Mouse (Mus musculus): ENCODE measurements around the gene Atf7. TPM values are rescaled to one million over a fixed set of nuclear protein-coding genes. Genes with fewer than 3 reads are reported as not detected.
A peak's percentile ranks its signal among the peaks of the same experiment; 100 is the strongest.

The Atf7 gene
- total and polyA plus RNA-seq, 2 experiments: 10.1 to 41.1 TPM

- WGBS: 61% methylated on average over 2 of the region's 2 CpGs
- peaks cover 14% of the 10 kb centered on the region; the same call in 1 of the 2 replicates for H3K79me2 ChIP-seq (ENCODE audit: control insufficient read depth, insufficient read depth, low read length)
- peak; percentile 92 for DNase-seq (ENCODE audit: extremely low read depth, low read depth, low spot score)
Measured at GRCm38 (mm10) chr15:102578351-102578750, 46.9 kb downstream of the Atf7 start.

GRCm38 (mm10) chr15:102576972-102577371, 48.3 kb downstream of the Atf7 start:
- H3K9ac ChIP-seq (ENCODE audit: low read depth, low read length): no peak overlapping the region
- peaks cover 11% of the 10 kb centered on the region; the same call in 1 of the 2 replicates for H3K79me2 ChIP-seq (ENCODE audit: control insufficient read depth, insufficient read depth, low read length)
- 94% methylated on average over 1 of the region's 1 CpGs for WGBS
- TF ChIP-seq CTCF (IDR thresholded peaks at IDR 0.05; ENCODE audit: low read depth, low read length): no peak
- no peak for TF ChIP-seq POLR2A (IDR thresholded peaks at IDR 0.05; ENCODE audit: extremely low read depth, insufficient read depth, low read length)
- peaks cover 3% of the 10 kb centered on the region; the same call in 1 of the 2 replicates for H3K36me3 ChIP-seq (ENCODE audit: control insufficient read depth, insufficient read depth, low read length)
- H3K4me1 ChIP-seq (ENCODE audit: control insufficient read depth, insufficient read depth, low read length): peaks cover 2% of the 10 kb centered on the region; the same call in 1 of the 2 replicates
- no peaks in the 10 kb centered on the region for H3K27me3 ChIP-seq (ENCODE audit: control insufficient read depth, insufficient read depth, low read length)
- no peak for DNase-seq (ENCODE audit: extremely low read depth, low read depth, low spot score)
- H3K27ac ChIP-seq (replicated peaks; ENCODE audit: insufficient read depth, low read depth, low read length): no peak overlapping the region
- no peak overlapping the region for H3K4me3 ChIP-seq (ENCODE audit: insufficient read depth, low read depth, low read length)

More at GRCm38 (mm10) chr15:102578351-102578750, 46.9 kb downstream of the Atf7 start:
- Histone ChIP-seq H3K27ac (replicated peaks; ENCODE audit: insufficient read depth, low read depth, low read length) (no peak overlapping the region), H3K36me3 (ENCODE audit: control insufficient read depth, insufficient read depth, low read length) (peaks cover 3% of the 10 kb centered on the region; the same call in 1 of the 2 replicates), H3K27me3 (ENCODE audit: control insufficient read depth, insufficient read depth, low read length) (no peaks in the 10 kb centered on the region), H3K9ac (ENCODE audit: low read depth, low read length) (no peak overlapping the region), H3K4me3 (ENCODE audit: insufficient read depth, low read depth, low read length) (no peak overlapping the region), H3K4me1 (ENCODE audit: control insufficient read depth, insufficient read depth, low read length) (peaks cover 2% of the 10 kb centered on the region; the same call in 1 of the 2 replicates)
- TF ChIP-seq CTCF (IDR thresholded peaks at IDR 0.05; ENCODE audit: low read depth, low read length): no peak
- TF ChIP-seq POLR2A (IDR thresholded peaks at IDR 0.05; ENCODE audit: extremely low read depth, insufficient read depth, low read length): no peak

- 83% methylated on average over 3 of the region's 3 CpGs for WGBS
Measured at GRCm38 (mm10) chr15:102572081-102572480, 53.2 kb downstream of the Atf7 start.

GRCm38 (mm10) chr15:102567849-102568248, 57.4 kb downstream of the Atf7 start:
- peaks cover 18% of the 10 kb centered on the region for H3K4me1 ChIP-seq (ENCODE audit: control insufficient read depth, insufficient read depth, low read length)
- no peaks in the 10 kb centered on the region; the same call in 1 of the 2 replicates for H3K79me2 ChIP-seq (ENCODE audit: control insufficient read depth, insufficient read depth, low read length)
- H3K9ac ChIP-seq (ENCODE audit: low read depth, low read length): no peak overlapping the region
- H3K4me3 ChIP-seq (ENCODE audit: insufficient read depth, low read depth, low read length): no peak overlapping the region
- no peaks in the 10 kb centered on the region for H3K36me3 ChIP-seq (ENCODE audit: control insufficient read depth, insufficient read depth, low read length)
- no peak for TF ChIP-seq CTCF (IDR thresholded peaks at IDR 0.05; ENCODE audit: low read depth, low read length)
- TF ChIP-seq POLR2A (IDR thresholded peaks at IDR 0.05; ENCODE audit: extremely low read depth, insufficient read depth, low read length): no peak
- WGBS: 89% methylated on average over 2 of the region's 2 CpGs
- no peak overlapping the region for H3K27ac ChIP-seq (replicated peaks; ENCODE audit: insufficient read depth, low read depth, low read length)
- no peak for DNase-seq (ENCODE audit: extremely low read depth, low read depth, low spot score)
- H3K27me3 ChIP-seq (ENCODE audit: control insufficient read depth, insufficient read depth, low read length): no peaks in the 10 kb centered on the region

More at GRCm38 (mm10) chr15:102572081-102572480, 53.2 kb downstream of the Atf7 start:
- no peaks in the 10 kb centered on the region for H3K4me1 ChIP-seq (ENCODE audit: control insufficient read depth, insufficient read depth, low read length)
- H3K27me3 ChIP-seq (ENCODE audit: control insufficient read depth, insufficient read depth, low read length): no peaks in the 10 kb centered on the region
- no peak overlapping the region for H3K9ac ChIP-seq (ENCODE audit: low read depth, low read length)
- TF ChIP-seq CTCF (IDR thresholded peaks at IDR 0.05; ENCODE audit: low read depth, low read length) (no peak), POLR2A (IDR thresholded peaks at IDR 0.05; ENCODE audit: extremely low read depth, insufficient read depth, low read length) (no peak)
- H3K36me3 ChIP-seq (ENCODE audit: control insufficient read depth, insufficient read depth, low read length): peaks cover 3% of the 10 kb centered on the region; the same call in 1 of the 2 replicates
- H3K4me3 ChIP-seq (ENCODE audit: insufficient read depth, low read depth, low read length): no peak overlapping the region
- H3K79me2 ChIP-seq (ENCODE audit: control insufficient read depth, insufficient read depth, low read length): peaks cover 11% of the 10 kb centered on the region; the same call in 1 of the 2 replicates
- DNase-seq (ENCODE audit: extremely low read depth, low read depth, low spot score): no peak
- H3K27ac ChIP-seq (replicated peaks; ENCODE audit: insufficient read depth, low read depth, low read length): no peak overlapping the region

GRCm38 (mm10) chr15:102563681-102564080, 61.6 kb downstream of the Atf7 start:
- Histone ChIP-seq H3K9ac (ENCODE audit: low read depth, low read length) (no peak overlapping the region), H3K27me3 (ENCODE audit: control insufficient read depth, insufficient read depth, low read length) (no peaks in the 10 kb centered on the region), H3K36me3 (ENCODE audit: control insufficient read depth, insufficient read depth, low read length) (no peaks in the 10 kb centered on the region), H3K79me2 (ENCODE audit: control insufficient read depth, insufficient read depth, low read length) (peaks cover 3% of the 10 kb centered on the region; the same call in 1 of the 2 replicates), H3K4me3 (ENCODE audit: insufficient read depth, low read depth, low read length) (no peak overlapping the region), H3K4me1 (ENCODE audit: control insufficient read depth, insufficient read depth, low read length) (peaks cover 21% of the 10 kb centered on the region), H3K27ac (replicated peaks; ENCODE audit: insufficient read depth, low read depth, low read length) (no peak overlapping the region)
- DNase-seq (ENCODE audit: extremely low read depth, low read depth, low spot score): no peak
- WGBS: 91% methylated on average over 5 of the region's 5 CpGs
- TF ChIP-seq POLR2A (IDR thresholded peaks at IDR 0.05; ENCODE audit: extremely low read depth, insufficient read depth, low read length) (no peak), CTCF (IDR thresholded peaks at IDR 0.05; ENCODE audit: low read depth, low read length) (no peak)

- DNase-seq (ENCODE audit: extremely low read depth, low read depth, low spot score): no peak
- Histone ChIP-seq H3K4me1 (ENCODE audit: control insufficient read depth, insufficient read depth, low read length) (peaks cover 21% of the 10 kb centered on the region), H3K79me2 (ENCODE audit: control insufficient read depth, insufficient read depth, low read length) (peaks cover 3% of the 10 kb centered on the region; the same call in 1 of the 2 replicates), H3K9ac (ENCODE audit: low read depth, low read length) (no peak overlapping the region), H3K27ac (replicated peaks; ENCODE audit: insufficient read depth, low read depth, low read length) (peak overlapping the region; percentile 35; the same call in 1 of the 2 replicates), H3K27me3 (ENCODE audit: control insufficient read depth, insufficient read depth, low read length) (no peaks in the 10 kb centered on the region), H3K36me3 (ENCODE audit: control insufficient read depth, insufficient read depth, low read length) (0 out of 2 replicates have a peak, but pooled peaks cover 2% of the 10 kb centered on the region), H3K4me3 (ENCODE audit: insufficient read depth, low read depth, low read length) (no peak overlapping the region)
- TF ChIP-seq POLR2A (IDR thresholded peaks at IDR 0.05; ENCODE audit: extremely low read depth, insufficient read depth, low read length) (no peak), CTCF (IDR thresholded peaks at IDR 0.05; ENCODE audit: low read depth, low read length) (no peak)
- 84% methylated on average over 3 of the region's 3 CpGs for WGBS
Measured at GRCm38 (mm10) chr15:102563061-102563460, 62.2 kb downstream of the Atf7 start.

All from liver, adult 2 months (tissue).